In genomic region chr3:63919634-63920033, GRCm38 (mm10) we compare ENCODE assay signal across 9 mouse cellular contexts. TPM values are rescaled to one million over a fixed set of nuclear protein-coding genes. Genes with fewer than 3 reads are reported as not detected.
DNase-seq lines count a peak whose midpoint lies in the region; ATAC-seq and TF ChIP-seq lines count a peak whose summit lies in the region.
"Had no signal": no experiment of that assay in that cellular context is flagged by ENCODE, and none has a peak within 500 bp of the region (broad histone marks: within the 10 kb centered on the region; RNA-seq: fewer than 3 reads in every experiment).

No protein-coding gene starts in this region.

- no peak for ATAC-seq in hindbrain, embryonic 11.5 days (ENCODE audit: low FRiP score)
- ATAC-seq in hindbrain, embryonic 16.5 days = no peak
- ATAC-seq in activated CD4-positive, CD25-positive, alpha-beta regulatory T cell, adult 4 months = peak; percentile 85
- ATAC-seq in kidney, postnatal 0 days (replicated peaks; ENCODE audit: low FRiP score, low read depth) = no peak
- no peak for ATAC-seq in stomach, postnatal 0 days (ENCODE audit: low FRiP score, low TSS enrichment)

- no peaks in the 10 kb centered on the region for H3K27me3 ChIP-seq in hindbrain, embryonic 11.5 days (ENCODE audit: control insufficient read depth, insufficient read depth, low read length)
- H3K27me3 ChIP-seq in hindbrain, embryonic 16.5 days (replicated peaks; ENCODE audit: control insufficient read depth, insufficient read depth, low read length) = no peaks in the 10 kb centered on the region
- H3K27me3 ChIP-seq in kidney, postnatal 0 days (ENCODE audit: insufficient read depth, low read length) = no peaks in the 10 kb centered on the region
- H3K27me3 ChIP-seq in stomach, postnatal 0 days (ENCODE audit: control insufficient read depth, insufficient read depth, low read length) = no peaks in the 10 kb centered on the region

- H3K4me2 ChIP-seq in hindbrain, embryonic 11.5 days (replicated peaks; ENCODE audit: low read depth, low read length) = no peak overlapping the region
- no peak overlapping the region for H3K4me2 ChIP-seq in hindbrain, embryonic 16.5 days (ENCODE audit: low read length)
- no peak overlapping the region for H3K4me2 ChIP-seq in kidney, postnatal 0 days (ENCODE audit: low read length)
- H3K4me2 ChIP-seq in stomach, postnatal 0 days (replicated peaks; ENCODE audit: low read depth) = no peak overlapping the region

- 58% methylated on average over 3 of the region's 3 CpGs for WGBS in hindbrain, embryonic 11.5 days
- WGBS in hindbrain, embryonic 16.5 days = 53% methylated on average over 3 of the region's 3 CpGs
- WGBS in kidney, postnatal 0 days = 67% methylated on average over 3 of the region's 3 CpGs
- 66% methylated on average over 3 of the region's 3 CpGs for WGBS in stomach, postnatal 0 days

- TF ChIP-seq CTCF in kidney, postnatal 0 days (IDR thresholded peaks at IDR 0.05; ENCODE audit: low read depth) = peak; percentile 68
- TF ChIP-seq CTCF in stomach, postnatal 0 days (IDR thresholded peaks at IDR 0.05; ENCODE audit: low read depth) = peak; percentile 71

- H3K27ac ChIP-seq in hindbrain, embryonic 11.5 days (ENCODE audit: low read depth, low read length) = no peak overlapping the region
- no peak overlapping the region for H3K27ac ChIP-seq in hindbrain, embryonic 16.5 days (ENCODE audit: low read depth, low read length)
- no peak overlapping the region for H3K27ac ChIP-seq in kidney, postnatal 0 days
- no peak overlapping the region for H3K27ac ChIP-seq in stomach, postnatal 0 days (replicated peaks)

- TF ChIP-seq EP300 in stomach, postnatal 0 days (optimal IDR thresholded peaks at IDR 0.05) = no peak

- no peaks in the 10 kb centered on the region for H3K9me3 ChIP-seq in hindbrain, embryonic 11.5 days (ENCODE audit: control insufficient read depth, low read length)
- H3K9me3 ChIP-seq in hindbrain, embryonic 16.5 days (ENCODE audit: control insufficient read depth, low read length) = no peaks in the 10 kb centered on the region
- H3K9me3 ChIP-seq in kidney, postnatal 0 days (replicated peaks; ENCODE audit: low read length) = no peaks in the 10 kb centered on the region
- H3K9me3 ChIP-seq in stomach, postnatal 0 days (ENCODE audit: control insufficient read depth, low read length) = no peaks in the 10 kb centered on the region

- no peak overlapping the region for H3K9ac ChIP-seq in hindbrain, embryonic 11.5 days (ENCODE audit: low read depth, low read length)
- no peak overlapping the region for H3K9ac ChIP-seq in hindbrain, embryonic 16.5 days (ENCODE audit: low read depth, low read length)
- H3K9ac ChIP-seq in kidney, postnatal 0 days (ENCODE audit: low read depth, low read length) = no peak overlapping the region
- no peak overlapping the region for H3K9ac ChIP-seq in stomach, postnatal 0 days (ENCODE audit: low read length)

- no peak overlapping the region for H3K4me3 ChIP-seq in hindbrain, embryonic 11.5 days (ENCODE audit: low read depth, low read length)
- no peak overlapping the region for H3K4me3 ChIP-seq in hindbrain, embryonic 16.5 days (ENCODE audit: low read length)
- H3K4me3 ChIP-seq in kidney, postnatal 0 days (replicated peaks; ENCODE audit: low read depth, low read length) = no peak overlapping the region
- no peak overlapping the region for H3K4me3 ChIP-seq in stomach, postnatal 0 days (ENCODE audit: low read depth, low read length)
- H3K4me3 ChIP-seq: myocyte had no signal

- peak; percentile 51 for DNase-seq in hindbrain, embryonic 11.5 days (ENCODE audit: low spot score)
- peak; percentile 67 for DNase-seq in CD4-positive, CD25-positive, alpha-beta regulatory T cell, adult 2 months (ENCODE audit: low read depth, low spot score)
- DNase-seq in kidney, postnatal 0 days (ENCODE audit: low spot score) = peak; percentile 20
- peak; percentile 42 for DNase-seq in stomach, postnatal 0 days (ENCODE audit: low spot score)
- DNase-seq in right cerebral cortex, postnatal 25 days = no peak
- no peak for DNase-seq in right cerebral cortex, adult 18-20 months

- no peaks in the 10 kb centered on the region for H3K4me1 ChIP-seq in hindbrain, embryonic 11.5 days (replicated peaks; ENCODE audit: control insufficient read depth, insufficient read depth, low read length)
- no peaks in the 10 kb centered on the region for H3K4me1 ChIP-seq in hindbrain, embryonic 16.5 days (ENCODE audit: control insufficient read depth, insufficient read depth, low read depth, low read length)
- no peaks in the 10 kb centered on the region for H3K4me1 ChIP-seq in kidney, postnatal 0 days (replicated peaks; ENCODE audit: insufficient read depth, low read length)
- H3K4me1 ChIP-seq in stomach, postnatal 0 days (replicated peaks; ENCODE audit: control insufficient read depth, insufficient read depth) = no peaks in the 10 kb centered on the region

- no peaks in the 10 kb centered on the region for H3K36me3 ChIP-seq in hindbrain, embryonic 11.5 days (ENCODE audit: control insufficient read depth, insufficient read depth, low read length)
- peaks cover 3% of the 10 kb centered on the region; the same call in 1 of the 2 replicates for H3K36me3 ChIP-seq in hindbrain, embryonic 16.5 days (ENCODE audit: control insufficient read depth, insufficient read depth, low read length)
- H3K36me3 ChIP-seq in kidney, postnatal 0 days (ENCODE audit: insufficient read depth, low read length) = peaks cover 12% of the 10 kb centered on the region; the same call in 1 of the 2 replicates
- H3K36me3 ChIP-seq in stomach, postnatal 0 days (ENCODE audit: control insufficient read depth, insufficient read depth, low read length) = peaks cover 3% of the 10 kb centered on the region; the same call in 1 of the 2 replicates

RNA-seq across cellular contexts. Expression of gene E130311K13Rik, which starts 9.6 kb away (rescaled TPM):
- polyA plus RNA-seq in hindbrain, embryonic 11.5 days (2014; fragmentation: Nextera tagmentation; extraction: Ambion mirVana) = 3.7 TPM in 2 replicates
- polyA plus RNA-seq in hindbrain, embryonic 16.5 days (2015; fragmentation: Nextera tagmentation; extraction: Ambion mirVana) = 7.1 and 9.7 TPM in 2 replicates
- 10 to 100 TPM in 1 of 2 experiments, 1 to 10 TPM in 1; 7.8 to 12.5 TPM for polyA plus RNA-seq in activated CD4-positive, CD25-positive, alpha-beta regulatory T cell, adult 4 months (2017; shearing (Covaris generic))
- polyA plus RNA-seq in kidney, postnatal 0 days (2015; fragmentation: Nextera tagmentation; extraction: Ambion mirVana) = 4.4 and 6.4 TPM in 2 replicates
- polyA plus RNA-seq in stomach, postnatal 0 days (2015; fragmentation: Nextera tagmentation; extraction: Ambion mirVana) = 6.3 and 6.9 TPM in 2 replicates

RNA-seq across cellular contexts. Expression of gene Plch1, which starts 20.4 kb away (rescaled TPM):
- polyA plus RNA-seq in hindbrain, embryonic 11.5 days (2014; fragmentation: Nextera tagmentation; extraction: Ambion mirVana) = 34.6 and 40.3 TPM in 2 replicates
- polyA plus RNA-seq in hindbrain, embryonic 16.5 days (2015; fragmentation: Nextera tagmentation; extraction: Ambion mirVana) = 4.4 and 7.4 TPM in 2 replicates
- not detected for polyA plus RNA-seq in activated CD4-positive, CD25-positive, alpha-beta regulatory T cell, adult 4 months (2017; shearing (Covaris generic))
- polyA plus RNA-seq in kidney, postnatal 0 days (2015; fragmentation: Nextera tagmentation; extraction: Ambion mirVana) = 5.3 and 6.2 TPM in 2 replicates
- 1.7 TPM in 2 replicates for polyA plus RNA-seq in stomach, postnatal 0 days (2015; fragmentation: Nextera tagmentation; extraction: Ambion mirVana)

RNA-seq across cellular contexts. Expression of gene Slc33a1, which starts 44.9 kb away (rescaled TPM):
- 12.8 and 13.3 TPM in 2 replicates for polyA plus RNA-seq in hindbrain, embryonic 11.5 days (2014; fragmentation: Nextera tagmentation; extraction: Ambion mirVana)
- polyA plus RNA-seq in hindbrain, embryonic 16.5 days (2015; fragmentation: Nextera tagmentation; extraction: Ambion mirVana) = 20.4 and 21.8 TPM in 2 replicates
- polyA plus RNA-seq in activated CD4-positive, CD25-positive, alpha-beta regulatory T cell, adult 4 months (2017; shearing (Covaris generic)) = 10 to 100 TPM in 1 of 2 experiments, 1 to 10 TPM in 1; 9.9 to 10.7 TPM
- 45.2 and 46.8 TPM in 2 replicates for polyA plus RNA-seq in kidney, postnatal 0 days (2015; fragmentation: Nextera tagmentation; extraction: Ambion mirVana)
- polyA plus RNA-seq in stomach, postnatal 0 days (2015; fragmentation: Nextera tagmentation; extraction: Ambion mirVana) = 24.6 and 25.4 TPM in 2 replicates

RNA-seq across cellular contexts. Expression of gene Gmps, which starts 56.3 kb away (rescaled TPM):
- 70.7 and 71.9 TPM in 2 replicates for polyA plus RNA-seq in hindbrain, embryonic 11.5 days (2014; fragmentation: Nextera tagmentation; extraction: Ambion mirVana)
- 39.9 and 43.0 TPM in 2 replicates for polyA plus RNA-seq in hindbrain, embryonic 16.5 days (2015; fragmentation: Nextera tagmentation; extraction: Ambion mirVana)
- 10 to 100 TPM; 33.6 to 36.6 TPM for polyA plus RNA-seq in activated CD4-positive, CD25-positive, alpha-beta regulatory T cell, adult 4 months (2017; shearing (Covaris generic))
- 31.4 and 36.4 TPM in 2 replicates for polyA plus RNA-seq in kidney, postnatal 0 days (2015; fragmentation: Nextera tagmentation; extraction: Ambion mirVana)
- 16.2 and 16.3 TPM in 2 replicates for polyA plus RNA-seq in stomach, postnatal 0 days (2015; fragmentation: Nextera tagmentation; extraction: Ambion mirVana)

Comparison
In these comparisons a context has a peak if more than half of its experiments do, and no peak if none do; other contexts are left out.
1. DNase-seq: peak in hindbrain, embryonic 11.5 days (single experiment), CD4-positive, CD25-positive, alpha-beta regulatory T cell, adult 2 months (single experiment), kidney, postnatal 0 days (single experiment) and stomach, postnatal 0 days (single experiment); none in right cerebral cortex, postnatal 25 days (single experiment) and right cerebral cortex, adult 18-20 months (single experiment).